ENCODE assay signal across 8 mouse cellular contexts in the genomic region with DNA sequence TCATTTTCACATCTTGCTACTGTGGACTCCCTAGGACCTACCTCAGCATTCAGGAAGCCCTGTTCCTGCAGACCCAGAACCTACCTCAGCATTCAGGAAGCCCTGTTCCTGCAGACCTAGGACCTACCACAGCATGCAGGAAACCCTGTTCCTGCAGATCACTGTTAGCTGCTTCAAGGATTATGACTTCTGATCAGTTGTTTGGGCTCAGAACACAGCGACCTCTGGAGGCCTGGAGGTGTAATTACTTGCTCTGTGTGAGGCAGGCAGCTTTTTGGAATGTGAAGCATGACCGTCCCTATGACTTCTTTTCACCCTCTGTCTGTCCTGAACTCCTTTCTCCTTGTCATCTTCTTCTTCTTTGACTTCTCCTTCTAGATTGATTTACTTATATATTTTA. TPM values are rescaled to one million over a fixed set of nuclear protein-coding genes. Genes with fewer than 3 reads are reported as not detected.
DNase-seq lines count a peak whose midpoint lies in the region; ATAC-seq lines count a peak whose summit lies in the region.

No protein-coding gene starts in this region.

- no peak overlapping the region for H3K4me2 ChIP-seq in hindbrain, embryonic 13.5 days

- H3K36me3 ChIP-seq in hindbrain, embryonic 10.5 days: no peaks in the 10 kb centered on the region
- no peaks in the 10 kb centered on the region for H3K36me3 ChIP-seq in hindbrain, embryonic 13.5 days

- no peak overlapping the region for H3K27ac ChIP-seq in hindbrain, embryonic 10.5 days
- H3K27ac ChIP-seq in hindbrain, embryonic 13.5 days: no peak overlapping the region

- no peak overlapping the region for H3K4me3 ChIP-seq in hindbrain, embryonic 10.5 days
- no peak overlapping the region for H3K4me3 ChIP-seq in hindbrain, embryonic 13.5 days

- H3K9ac ChIP-seq in hindbrain, embryonic 13.5 days: no peak overlapping the region

- no peaks in the 10 kb centered on the region for H3K9me3 ChIP-seq in hindbrain, embryonic 10.5 days
- no peaks in the 10 kb centered on the region for H3K9me3 ChIP-seq in hindbrain, embryonic 13.5 days

- 0 out of 2 replicates have a peak, but pooled peaks cover 3% of the 10 kb centered on the region for H3K27me3 ChIP-seq in hindbrain, embryonic 10.5 days (ENCODE audit: insufficient read depth, poor library complexity, severe bottlenecking)
- H3K27me3 ChIP-seq in hindbrain, embryonic 13.5 days: peaks cover 11% of the 10 kb centered on the region; the same call in 1 of the 2 replicates

- H3K4me1 ChIP-seq in hindbrain, embryonic 10.5 days (replicated peaks): no peaks in the 10 kb centered on the region; the same call in 1 of the 2 replicates
- H3K4me1 ChIP-seq in hindbrain, embryonic 13.5 days (replicated peaks): no peaks in the 10 kb centered on the region

- peak; percentile 21 for DNase-seq in hindbrain, embryonic 10.5 days (ENCODE audit: low spot score)
- DNase-seq in B cell, adult 2 months: peak; percentile 67
- DNase-seq in ZHBTc4 (ENCODE audit: low read depth, low spot score): peak; percentile 94
- no peak for DNase-seq in cerebellum, postnatal 25 days
- DNase-seq in left cerebral cortex, adult 11 months (ENCODE audit: low spot score): no peak

- ATAC-seq in hindbrain, embryonic 13.5 days (ENCODE audit: low FRiP score): no peak
- ATAC-seq in megakaryocyte progenitor cell, adult 5-6 weeks (replicated peaks; ENCODE audit: poor library complexity): peak; percentile 76
- ATAC-seq in cerebellum, adult (ENCODE audit: insufficient number of reproducible peaks, low FRiP score, low TSS enrichment): no peak

- WGBS in hindbrain, embryonic 10.5 days: 40% methylated on average over 2 of the region's 2 CpGs
- WGBS in hindbrain, embryonic 13.5 days: 53% methylated on average over 2 of the region's 2 CpGs

RNA-seq across cellular contexts. Expression of gene Pmvk, which starts 27.1 kb away (rescaled TPM):
- 71.4 and 87.8 TPM in 2 replicates for polyA plus RNA-seq in hindbrain, embryonic 10.5 days (2016; fragmentation: Nextera tagmentation; extraction: Ambion mirVana)
- 101 and 105 TPM in 2 replicates for polyA plus RNA-seq in hindbrain, embryonic 13.5 days (2015; fragmentation: Nextera tagmentation; extraction: Ambion mirVana)
- total RNA-seq in megakaryocyte progenitor cell, adult 5-6 weeks (2015): 14.7 and 14.8 TPM in 2 replicates
- 18.8 and 25.3 TPM in 2 replicates for total RNA-seq in megakaryocyte progenitor cell, adult 5-6 weeks (2017)

RNA-seq across cellular contexts. Expression of gene Kcnn3, which starts 38.5 kb away (rescaled TPM):
- 1.2 TPM in 2 replicates for polyA plus RNA-seq in hindbrain, embryonic 10.5 days (2016; fragmentation: Nextera tagmentation; extraction: Ambion mirVana)
- 5.1 and 6.6 TPM in 2 replicates for polyA plus RNA-seq in hindbrain, embryonic 13.5 days (2015; fragmentation: Nextera tagmentation; extraction: Ambion mirVana)
- total RNA-seq in megakaryocyte progenitor cell, adult 5-6 weeks (2015): not detected in 2 replicates
- total RNA-seq in megakaryocyte progenitor cell, adult 5-6 weeks (2017): 0.03 TPM in 1 of 2 replicates, not detected in the other

RNA-seq across cellular contexts. Expression of gene Pbxip1, which starts 45.0 kb away (rescaled TPM):
- 21.1 and 21.6 TPM in 2 replicates for polyA plus RNA-seq in hindbrain, embryonic 10.5 days (2016; fragmentation: Nextera tagmentation; extraction: Ambion mirVana)
- 19.4 and 20.4 TPM in 2 replicates for polyA plus RNA-seq in hindbrain, embryonic 13.5 days (2015; fragmentation: Nextera tagmentation; extraction: Ambion mirVana)
- total RNA-seq in megakaryocyte progenitor cell, adult 5-6 weeks (2015): 5.2 and 6.1 TPM in 2 replicates
- 13.4 and 15.0 TPM in 2 replicates for total RNA-seq in megakaryocyte progenitor cell, adult 5-6 weeks (2017)

RNA-seq across cellular contexts. Expression of gene Pygo2, which starts 51.5 kb away (rescaled TPM):
- 46.0 and 50.4 TPM in 2 replicates for polyA plus RNA-seq in hindbrain, embryonic 10.5 days (2016; fragmentation: Nextera tagmentation; extraction: Ambion mirVana)
- 38.7 and 42.0 TPM in 2 replicates for polyA plus RNA-seq in hindbrain, embryonic 13.5 days (2015; fragmentation: Nextera tagmentation; extraction: Ambion mirVana)
- 18.9 and 25.2 TPM in 2 replicates for total RNA-seq in megakaryocyte progenitor cell, adult 5-6 weeks (2015)
- total RNA-seq in megakaryocyte progenitor cell, adult 5-6 weeks (2017): 11.8 and 12.8 TPM in 2 replicates

Comparison
In these comparisons a context has a peak if more than half of its experiments do, and no peak if none do; other contexts are left out.
1. DNase-seq: peak in hindbrain, embryonic 10.5 days (single experiment), B cell, adult 2 months (2 of 2) and ZHBTc4 (single experiment); none in cerebellum, postnatal 25 days (0 of 2) and left cerebral cortex, adult 11 months (single experiment).